Mouse (Mus musculus) bone marrow macrophage, adult 2 months (primary cell): Measurements from ENCODE around the gene Tor4a.

Source experiments
- CTCF ChIP-seq: IDR thresholded peaks from 2 replicates; pipeline ENCODE4 v1.5.1; 2012; ENCODE audit warnings: low read depth, mild to moderate bottlenecking, low read length, moderate library complexity
- POLR2A ChIP-seq: IDR thresholded peaks from 2 replicates; pipeline ENCODE4 v1.6.1; 2012; ENCODE audit warnings: mild to moderate bottlenecking, low read depth, low read length, borderline replicate concordance

DNA sequence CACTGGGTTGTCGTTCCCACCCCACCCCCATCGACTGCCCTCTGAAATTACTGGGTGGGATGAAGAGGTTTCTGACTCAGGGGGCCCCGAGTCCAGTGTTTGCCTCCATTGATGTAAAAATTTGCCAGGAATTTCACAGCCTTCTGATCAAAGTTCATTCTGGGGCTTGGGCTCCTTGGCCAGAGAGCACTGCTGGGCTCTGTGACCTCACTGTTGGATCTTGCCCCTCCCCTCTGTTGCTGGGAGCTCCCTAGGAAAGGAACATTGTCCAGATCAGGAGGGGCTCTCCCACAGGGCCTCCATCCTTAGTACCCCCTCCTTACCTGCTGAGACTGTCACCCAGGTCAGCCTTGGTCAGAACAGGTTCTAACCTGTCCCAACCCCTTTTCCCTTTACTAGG lies 17.8 kb upstream of the Tor4a start, which contains the start of gene Stpg3:
- TF ChIP-seq POLR2A (no peak), CTCF (no peak)
